Mouse (Mus musculus): Measurements from ENCODE around the gene Tmem163. TPM values are rescaled to one million over a fixed set of nuclear protein-coding genes. Genes with fewer than 3 reads are reported as not detected.

Gene Tmem163
- polyA plus RNA-seq, 1 experiment from 2014 or later: 64.0 TPM

GRCm38 (mm10) chr1:127677661-127678580 lies 1.4 kb downstream of the Tmem163 start:
- Histone ChIP-seq H3K4me1 (ENCODE audit: control insufficient read depth, insufficient read depth, low read length) (peaks cover 22% of the 10 kb centered on the region), H3K27ac (replicated peaks; ENCODE audit: low read depth, low read length) (peak overlapping the region; percentile 70), H3K9ac (replicated peaks; ENCODE audit: low read length) (peak overlapping the region; percentile 82), H3K9me3 (ENCODE audit: control insufficient read depth, low read length) (no peaks in the 10 kb centered on the region), H3K4me3 (replicated peaks; ENCODE audit: low read depth, low read length) (peak overlapping the region; percentile 70), H3K27me3 (ENCODE audit: control insufficient read depth, insufficient read depth, low read length) (peaks cover 11% of the 10 kb centered on the region; the same call in 1 of the 2 replicates), H3K36me3 (ENCODE audit: control insufficient read depth, insufficient read depth, low read length) (no peaks in the 10 kb centered on the region), H3K4me2 (ENCODE audit: low read length) (peak overlapping the region; percentile 87)
- peak; percentile 80 for ATAC-seq (ENCODE audit: low FRiP score, low TSS enrichment)
- DNase-seq: peak; percentile 70
- WGBS: 2% methylated on average over 63 of the region's 64 CpGs

- Histone ChIP-seq H3K4me2 (ENCODE audit: low read length) (peak overlapping the region; percentile 87), H3K27ac (replicated peaks; ENCODE audit: low read depth, low read length) (peak overlapping the region; percentile 70), H3K36me3 (ENCODE audit: control insufficient read depth, insufficient read depth, low read length) (peaks cover 2% of the 10 kb centered on the region; the same call in 1 of the 2 replicates), H3K9ac (replicated peaks; ENCODE audit: low read length) (peak overlapping the region; percentile 82), H3K27me3 (ENCODE audit: control insufficient read depth, insufficient read depth, low read length) (peaks cover 11% of the 10 kb centered on the region; the same call in 1 of the 2 replicates), H3K4me3 (replicated peaks; ENCODE audit: low read depth, low read length) (peak overlapping the region; percentile 70), H3K9me3 (ENCODE audit: control insufficient read depth, low read length) (no peaks in the 10 kb centered on the region), H3K4me1 (ENCODE audit: control insufficient read depth, insufficient read depth, low read length) (peaks cover 22% of the 10 kb centered on the region)
- ATAC-seq (ENCODE audit: low FRiP score, low TSS enrichment) (peak; percentile 39), DNase-seq (peak; percentile 65)
- WGBS: 2% methylated on average over 43 of the region's 44 CpGs
Measured at GRCm38 (mm10) chr1:127677131-127677631, 2.2 kb downstream of the Tmem163 start.

GRCm38 (mm10) chr1:127676516-127677099 lies 2.7 kb downstream of the Tmem163 start:
- peaks cover 22% of the 10 kb centered on the region for H3K4me1 ChIP-seq (ENCODE audit: control insufficient read depth, insufficient read depth, low read length)
- ATAC-seq (ENCODE audit: low FRiP score, low TSS enrichment): no peak
- H3K4me2 ChIP-seq (ENCODE audit: low read length): peak overlapping the region; percentile 87
- peaks cover 11% of the 10 kb centered on the region; the same call in 1 of the 2 replicates for H3K27me3 ChIP-seq (ENCODE audit: control insufficient read depth, insufficient read depth, low read length)
- H3K27ac ChIP-seq (replicated peaks; ENCODE audit: low read depth, low read length): peak overlapping the region; percentile 70
- DNase-seq: peak; percentile 43
- 2% methylated on average over 25 of the region's 25 CpGs for WGBS
- H3K4me3 ChIP-seq (replicated peaks; ENCODE audit: low read depth, low read length): peak overlapping the region; percentile 70
- H3K9ac ChIP-seq (replicated peaks; ENCODE audit: low read length): peak overlapping the region; percentile 82
- no peaks in the 10 kb centered on the region for H3K9me3 ChIP-seq (ENCODE audit: control insufficient read depth, low read length)
- H3K36me3 ChIP-seq (ENCODE audit: control insufficient read depth, insufficient read depth, low read length): peaks cover 3% of the 10 kb centered on the region; the same call in 1 of the 2 replicates

- ATAC-seq (ENCODE audit: low FRiP score, low TSS enrichment) (no peak), DNase-seq (peak; percentile 63)
- H3K4me2 ChIP-seq (ENCODE audit: low read length): peak overlapping the region; percentile 87
- WGBS: 24% methylated on average over 12 of the region's 12 CpGs
- H3K9me3 ChIP-seq (ENCODE audit: control insufficient read depth, low read length): no peaks in the 10 kb centered on the region
- peak overlapping the region; percentile 70 for H3K4me3 ChIP-seq (replicated peaks; ENCODE audit: low read depth, low read length)
- H3K4me1 ChIP-seq (ENCODE audit: control insufficient read depth, insufficient read depth, low read length): peaks cover 22% of the 10 kb centered on the region
- H3K9ac ChIP-seq (replicated peaks; ENCODE audit: low read length): peak overlapping the region; percentile 82
- H3K27ac ChIP-seq (replicated peaks; ENCODE audit: low read depth, low read length): peak overlapping the region; percentile 70
- H3K36me3 ChIP-seq (ENCODE audit: control insufficient read depth, insufficient read depth, low read length): peaks cover 3% of the 10 kb centered on the region; the same call in 1 of the 2 replicates
- H3K27me3 ChIP-seq (ENCODE audit: control insufficient read depth, insufficient read depth, low read length): peaks cover 11% of the 10 kb centered on the region; the same call in 1 of the 2 replicates
Measured at GRCm38 (mm10) chr1:127676116-127676515, 3.2 kb downstream of the Tmem163 start.

- Histone ChIP-seq H3K9ac (replicated peaks; ENCODE audit: low read length) (no peak overlapping the region; the same call in 1 of the 2 replicates), H3K27ac (replicated peaks; ENCODE audit: low read depth, low read length) (peak overlapping the region; percentile 70; the same call in 1 of the 2 replicates), H3K36me3 (ENCODE audit: control insufficient read depth, insufficient read depth, low read length) (peaks cover 3% of the 10 kb centered on the region; the same call in 1 of the 2 replicates), H3K27me3 (ENCODE audit: control insufficient read depth, insufficient read depth, low read length) (peaks cover 11% of the 10 kb centered on the region; the same call in 1 of the 2 replicates), H3K9me3 (ENCODE audit: control insufficient read depth, low read length) (no peaks in the 10 kb centered on the region), H3K4me2 (ENCODE audit: low read length) (peak overlapping the region; percentile 87), H3K4me1 (ENCODE audit: control insufficient read depth, insufficient read depth, low read length) (peaks cover 22% of the 10 kb centered on the region), H3K4me3 (replicated peaks; ENCODE audit: low read depth, low read length) (peak overlapping the region; percentile 70)
- 46% methylated on average over 1 of the region's 1 CpGs for WGBS
- no peak for DNase-seq
- ATAC-seq (ENCODE audit: low FRiP score, low TSS enrichment): no peak
Measured at GRCm38 (mm10) chr1:127675253-127675652, 4.1 kb downstream of the Tmem163 start.

GRCm38 (mm10) chr1:127673221-127674050 lies 5.9 kb downstream of the Tmem163 start:
- ATAC-seq (ENCODE audit: low FRiP score, low TSS enrichment) (no peak), DNase-seq (no peak)
- no peak overlapping the region for H3K4me3 ChIP-seq (replicated peaks; ENCODE audit: low read depth, low read length)
- H3K27me3 ChIP-seq (ENCODE audit: control insufficient read depth, insufficient read depth, low read length): peaks cover 9% of the 10 kb centered on the region; the same call in 1 of the 2 replicates
- peaks cover 19% of the 10 kb centered on the region for H3K4me1 ChIP-seq (ENCODE audit: control insufficient read depth, insufficient read depth, low read length)
- 0 out of 2 replicates have a peak, but pooled peaks cover 6% of the 10 kb centered on the region for H3K9me3 ChIP-seq (ENCODE audit: control insufficient read depth, low read length)
- H3K9ac ChIP-seq (replicated peaks; ENCODE audit: low read length): no peak overlapping the region
- WGBS: 73% methylated on average over 10 of the region's 10 CpGs
- peaks cover 3% of the 10 kb centered on the region; the same call in 1 of the 2 replicates for H3K36me3 ChIP-seq (ENCODE audit: control insufficient read depth, insufficient read depth, low read length)
- peak overlapping the region; percentile 87 for H3K4me2 ChIP-seq (ENCODE audit: low read length)
- H3K27ac ChIP-seq (replicated peaks; ENCODE audit: low read depth, low read length): no peak overlapping the region

GRCm38 (mm10) chr1:127668161-127668560 lies 11.2 kb downstream of the Tmem163 start:
- Histone ChIP-seq H3K9me3 (ENCODE audit: control insufficient read depth, low read length) (0 out of 2 replicates have a peak, but pooled peaks cover 6% of the 10 kb centered on the region), H3K27me3 (ENCODE audit: control insufficient read depth, insufficient read depth, low read length) (no peaks in the 10 kb centered on the region), H3K36me3 (ENCODE audit: control insufficient read depth, insufficient read depth, low read length) (peaks cover 3% of the 10 kb centered on the region; the same call in 1 of the 2 replicates), H3K4me1 (ENCODE audit: control insufficient read depth, insufficient read depth, low read length) (peaks cover 12% of the 10 kb centered on the region), H3K27ac (replicated peaks; ENCODE audit: low read depth, low read length) (peak overlapping the region; percentile 62), H3K4me2 (ENCODE audit: low read length) (0 out of 2 replicates have a peak overlapping the region, but pooled peaks have one; percentile 3), H3K4me3 (replicated peaks; ENCODE audit: low read depth, low read length) (no peak overlapping the region), H3K9ac (replicated peaks; ENCODE audit: low read length) (no peak overlapping the region)
- WGBS: 45% methylated on average over 3 of the region's 3 CpGs
- DNase-seq (peak; percentile 53), ATAC-seq (ENCODE audit: low FRiP score, low TSS enrichment) (no peak)

All from midbrain, embryonic 14.5 days (tissue).